In genomic region chr3:28019727-28020126, GRCm38 (mm10) we compare ENCODE assay signal across 19 mouse cellular contexts.
A peak's percentile ranks its signal among the peaks of the same experiment; 100 is the strongest.
DNase-seq lines count a peak whose midpoint lies in the region; ATAC-seq and TF ChIP-seq lines count a peak whose summit lies in the region.
"Had no signal": no experiment of that assay in that cellular context is flagged by ENCODE, and none has a peak within 500 bp of the region (broad histone marks: within the 10 kb centered on the region; RNA-seq: fewer than 3 reads in every experiment).

No protein-coding gene starts in this region.

- H3K9ac ChIP-seq in forebrain, embryonic 14.5 days (ENCODE audit: low read length): no peak overlapping the region
- no peak overlapping the region for H3K9ac ChIP-seq in forebrain, embryonic 13.5 days
- no peak overlapping the region for H3K9ac ChIP-seq in hindbrain, postnatal 0 days (replicated peaks; ENCODE audit: low read length)
- no peak overlapping the region for H3K9ac ChIP-seq in hindbrain, embryonic 11.5 days (ENCODE audit: low read depth, low read length)
- H3K9ac ChIP-seq: heart, embryonic 13.5 days; kidney, embryonic 15.5 days had no signal

- H3K27me3 ChIP-seq in forebrain, embryonic 14.5 days (replicated peaks; ENCODE audit: control insufficient read depth, insufficient read depth, low read length): no peaks in the 10 kb centered on the region
- no peaks in the 10 kb centered on the region for H3K27me3 ChIP-seq in forebrain, embryonic 13.5 days
- H3K27me3 ChIP-seq in hindbrain, postnatal 0 days (ENCODE audit: insufficient read depth, low read length): no peaks in the 10 kb centered on the region
- no peaks in the 10 kb centered on the region for H3K27me3 ChIP-seq in hindbrain, embryonic 11.5 days (ENCODE audit: control insufficient read depth, insufficient read depth, low read length)
- H3K27me3 ChIP-seq: heart, embryonic 13.5 days; kidney, embryonic 15.5 days had no signal

- no peaks in the 10 kb centered on the region for H3K9me3 ChIP-seq in forebrain, embryonic 14.5 days (replicated peaks; ENCODE audit: control insufficient read depth, low read length)
- H3K9me3 ChIP-seq in forebrain, embryonic 13.5 days (replicated peaks): no peaks in the 10 kb centered on the region
- no peaks in the 10 kb centered on the region for H3K9me3 ChIP-seq in hindbrain, postnatal 0 days (ENCODE audit: low read length)
- H3K9me3 ChIP-seq in hindbrain, embryonic 11.5 days (ENCODE audit: control insufficient read depth, low read length): no peaks in the 10 kb centered on the region
- H3K9me3 ChIP-seq: embryonic facial prominence, embryonic 10.5 days; kidney, embryonic 15.5 days had no signal

- DNase-seq in forebrain, embryonic 14.5 days (ENCODE audit: low spot score): no peak
- peak; percentile 17 for DNase-seq in heart, adult 11 months
- DNase-seq in heart, adult 8-10 months (ENCODE audit: low spot score): no peak
- DNase-seq in hindbrain, postnatal 0 days (ENCODE audit: low spot score): peak; percentile 7
- DNase-seq in hindbrain, embryonic 11.5 days (ENCODE audit: low spot score): no peak
- DNase-seq in cerebellum, postnatal 36 days: no peak
- DNase-seq: adrenal gland, postnatal 14 days; B cell, adult 2 months; cerebellum, adult 18-20 months; cerebellum, adult 9-11 months; gastrocnemius, postnatal 14 days; heart, postnatal 36 days; kidney, adult 2 months had no signal

- peak; percentile 46; the same call in 1 of the 2 replicates for ATAC-seq in forebrain, embryonic 14.5 days
- no peak for ATAC-seq in forebrain, embryonic 13.5 days
- peak; percentile 40; the same call in 1 of the 2 replicates for ATAC-seq in hindbrain, postnatal 0 days
- no peak for ATAC-seq in hindbrain, embryonic 11.5 days (ENCODE audit: low FRiP score)
- ATAC-seq: CD4-positive, CD25-positive, alpha-beta regulatory T cell, adult 4 months; intestine, embryonic 16.5 days had no signal

- H3K27ac ChIP-seq in forebrain, embryonic 14.5 days (ENCODE audit: low read depth, low read length): no peak overlapping the region
- no peak overlapping the region for H3K27ac ChIP-seq in forebrain, embryonic 13.5 days
- no peak overlapping the region for H3K27ac ChIP-seq in hindbrain, postnatal 0 days
- H3K27ac ChIP-seq in hindbrain, embryonic 11.5 days (ENCODE audit: low read depth, low read length): no peak overlapping the region
- H3K27ac ChIP-seq: embryonic facial prominence, embryonic 10.5 days; kidney, embryonic 15.5 days had no signal

- no peaks in the 10 kb centered on the region for H3K36me3 ChIP-seq in forebrain, embryonic 14.5 days (ENCODE audit: control insufficient read depth, insufficient read depth, low read length)
- no peaks in the 10 kb centered on the region for H3K36me3 ChIP-seq in forebrain, embryonic 13.5 days (ENCODE audit: poor library complexity, severe bottlenecking)
- no peaks in the 10 kb centered on the region for H3K36me3 ChIP-seq in hindbrain, postnatal 0 days (ENCODE audit: insufficient read depth, low read length)
- H3K36me3 ChIP-seq in hindbrain, embryonic 11.5 days (ENCODE audit: control insufficient read depth, insufficient read depth, low read length): no peaks in the 10 kb centered on the region
- H3K36me3 ChIP-seq: embryonic facial prominence, embryonic 10.5 days; kidney, embryonic 15.5 days had no signal

- no peak overlapping the region for H3K4me3 ChIP-seq in forebrain, embryonic 14.5 days (ENCODE audit: low read depth, low read length)
- no peak overlapping the region for H3K4me3 ChIP-seq in forebrain, embryonic 13.5 days
- H3K4me3 ChIP-seq in hindbrain, postnatal 0 days (ENCODE audit: low read length): no peak overlapping the region
- H3K4me3 ChIP-seq in hindbrain, embryonic 11.5 days (ENCODE audit: low read depth, low read length): no peak overlapping the region
- H3K4me3 ChIP-seq: embryonic facial prominence, embryonic 10.5 days; heart, embryonic 13.5 days; kidney, embryonic 15.5 days had no signal

- TF ChIP-seq CTCF in hindbrain, postnatal 0 days (IDR thresholded peaks at IDR 0.05; ENCODE audit: low read depth): no peak

- H3K4me1 ChIP-seq in forebrain, embryonic 14.5 days (ENCODE audit: control insufficient read depth, insufficient read depth, low read length): 0 out of 2 replicates have a peak, but pooled peaks cover 3% of the 10 kb centered on the region
- 0 out of 2 replicates have a peak, but pooled peaks cover 7% of the 10 kb centered on the region for H3K4me1 ChIP-seq in forebrain, embryonic 13.5 days
- no peaks in the 10 kb centered on the region for H3K4me1 ChIP-seq in hindbrain, postnatal 0 days (ENCODE audit: insufficient read depth, low read length)
- H3K4me1 ChIP-seq in hindbrain, embryonic 11.5 days (replicated peaks; ENCODE audit: control insufficient read depth, insufficient read depth, low read length): no peaks in the 10 kb centered on the region

- H3K4me2 ChIP-seq in forebrain, embryonic 14.5 days (ENCODE audit: low read length): no peak overlapping the region
- no peak overlapping the region for H3K4me2 ChIP-seq in forebrain, embryonic 13.5 days
- H3K4me2 ChIP-seq in hindbrain, postnatal 0 days (ENCODE audit: low read depth, low read length): no peak overlapping the region
- H3K4me2 ChIP-seq in hindbrain, embryonic 11.5 days (replicated peaks; ENCODE audit: low read depth, low read length): no peak overlapping the region
- H3K4me2 ChIP-seq: heart, embryonic 13.5 days; kidney, embryonic 15.5 days had no signal

- WGBS in forebrain, embryonic 14.5 days: 68% methylated on average over 4 of the region's 4 CpGs
- 79% methylated on average over 4 of the region's 4 CpGs for WGBS in forebrain, embryonic 13.5 days
- WGBS in hindbrain, postnatal 0 days: 64% methylated on average over 4 of the region's 4 CpGs
- WGBS in hindbrain, embryonic 11.5 days: 90% methylated on average over 4 of the region's 4 CpGs

Comparison
In these comparisons a context has a peak if more than half of its experiments do, and no peak if none do; other contexts are left out.
1. ATAC-seq: peak in forebrain, embryonic 14.5 days (single experiment) and hindbrain, postnatal 0 days (single experiment); none in forebrain, embryonic 13.5 days (single experiment) and hindbrain, embryonic 11.5 days (single experiment).
2. DNase-seq: peak in heart, adult 11 months (single experiment) and hindbrain, postnatal 0 days (single experiment); none in forebrain, embryonic 14.5 days (single experiment), heart, adult 8-10 months (single experiment), hindbrain, embryonic 11.5 days (single experiment) and cerebellum, postnatal 36 days (0 of 2).